ENCODE assay signal across 8 mouse cellular contexts in genomic region chr2:25256443-25257109, GRCm38 (mm10). TPM values are rescaled to one million over a fixed set of nuclear protein-coding genes. Genes with fewer than 3 reads are reported as not detected.
A peak's percentile ranks its signal among the peaks of the same experiment; 100 is the strongest.
DNase-seq lines count a peak whose midpoint lies in the region; ATAC-seq and TF ChIP-seq lines count a peak whose summit lies in the region.
"Not testable (repeated sequence)": the region's sequence is repeated elsewhere in the genome, so short reads cannot be mapped to it uniquely, and the experiment has no call there.

No protein-coding gene starts in this region.

- H3K9ac ChIP-seq in embryonic facial prominence, embryonic 14.5 days (ENCODE audit: low read depth, low read length), result peak overlapping the region; percentile 77; the same call in 1 of the 2 replicates
- H3K9ac ChIP-seq in heart, embryonic 15.5 days, result peak overlapping the region; percentile 81
- H3K9ac ChIP-seq in kidney, embryonic 14.5 days (ENCODE audit: low read depth, low read length), result peak overlapping the region; percentile 73; the same call in 1 of the 2 replicates
- H3K9ac ChIP-seq in liver, embryonic 14.5 days (replicated peaks), result peak overlapping the region; percentile 82; the same call in 1 of the 2 replicates
- H3K9ac ChIP-seq in midbrain, embryonic 13.5 days (replicated peaks), result peak overlapping the region; percentile 90
- H3K9ac ChIP-seq in stomach, embryonic 14.5 days (replicated peaks; ENCODE audit: low read depth, low read length), result not testable (repeated sequence)

- H3K4me3 ChIP-seq in bone marrow, adult 2 months (replicated peaks; ENCODE audit: control insufficient read depth, low read depth, low read length), result peak overlapping the region; percentile 4
- peak overlapping the region; percentile 78 for H3K4me3 ChIP-seq in embryonic facial prominence, embryonic 14.5 days (ENCODE audit: low read depth, low read length)
- peak overlapping the region; percentile 81 for H3K4me3 ChIP-seq in heart, embryonic 15.5 days
- peak overlapping the region; percentile 87 for H3K4me3 ChIP-seq in kidney, embryonic 14.5 days (ENCODE audit: low read length)
- peak overlapping the region; percentile 81 to 92 for H3K4me3 ChIP-seq in liver, embryonic 14.5 days (ENCODE audit: insufficient read depth in 1 of 2, low read depth in 2 of 2, low read length in 2 of 2)
- peak overlapping the region; percentile 99 for H3K4me3 ChIP-seq in midbrain, embryonic 13.5 days (replicated peaks)
- peak overlapping the region; percentile 98 for H3K4me3 ChIP-seq in stomach, embryonic 14.5 days (ENCODE audit: low read depth, low read length)

- H3K9me3 ChIP-seq in embryonic facial prominence, embryonic 14.5 days (ENCODE audit: control insufficient read depth, low read length); heart, embryonic 15.5 days (replicated peaks); kidney, embryonic 14.5 days (ENCODE audit: control insufficient read depth, low read length); liver, embryonic 14.5 days (ENCODE audit: control insufficient read depth, low read length); midbrain, embryonic 13.5 days; stomach, embryonic 14.5 days (ENCODE audit: control insufficient read depth, low read depth, low read length): not testable (repeated sequence)

- H3K4me1 ChIP-seq in bone marrow, adult 2 months (ENCODE audit: control insufficient read depth, insufficient read depth, low read length); embryonic facial prominence, embryonic 14.5 days (ENCODE audit: control insufficient read depth, insufficient read depth, low read length): not testable (repeated sequence)
- H3K4me1 ChIP-seq in heart, embryonic 15.5 days (replicated peaks), result peaks cover 16% of the 10 kb centered on the region
- peaks cover 12% of the 10 kb centered on the region for H3K4me1 ChIP-seq in kidney, embryonic 14.5 days (ENCODE audit: control insufficient read depth, insufficient read depth, low read length)
- peaks cover 6 to 10% of the 10 kb centered on the region in 2 experiments for H3K4me1 ChIP-seq in liver, embryonic 14.5 days (replicated peaks; ENCODE audit: control insufficient read depth in 2 of 2, insufficient read depth in 2 of 2, low read length in 1 of 2)
- H3K4me1 ChIP-seq in midbrain, embryonic 13.5 days (replicated peaks), result peaks cover 26% of the 10 kb centered on the region
- peaks cover 11% of the 10 kb centered on the region for H3K4me1 ChIP-seq in stomach, embryonic 14.5 days (ENCODE audit: control insufficient read depth, insufficient read depth, low read length)

- 21% methylated on average over 12 of the region's 12 CpGs for WGBS in bone marrow, adult 2 months
- WGBS in embryonic facial prominence, embryonic 14.5 days, result 56% methylated on average over 10 of the region's 12 CpGs
- 56% methylated on average over 12 of the region's 12 CpGs for WGBS in heart, embryonic 15.5 days
- 61% methylated on average over 10 of the region's 12 CpGs for WGBS in kidney, embryonic 14.5 days
- WGBS in liver, embryonic 14.5 days (ENCODE audit: insufficient replicate concordance), result 27% methylated on average over 10 of the region's 12 CpGs
- 63% methylated on average over 12 of the region's 12 CpGs for WGBS in midbrain, embryonic 13.5 days
- WGBS in stomach, embryonic 14.5 days, result 53% methylated on average over 11 of the region's 12 CpGs

- H3K27ac ChIP-seq in bone marrow, adult 2 months (ENCODE audit: control insufficient read depth, insufficient read depth, low read depth, low read length, poor library complexity); embryonic facial prominence, embryonic 14.5 days (replicated peaks; ENCODE audit: low read depth, low read length); heart, embryonic 15.5 days; kidney, embryonic 14.5 days (ENCODE audit: low read depth, low read length); liver, embryonic 14.5 days; midbrain, embryonic 13.5 days; stomach, embryonic 14.5 days (ENCODE audit: low read length): not testable (repeated sequence)

- peak; percentile 80 to 83 for DNase-seq in B cell, adult 2 months
- not testable (repeated sequence) for DNase-seq in embryonic facial prominence, embryonic 14.5 days (ENCODE audit: low spot score)
- peak; percentile 41 to 64 (median 55) for DNase-seq in liver, embryonic 14.5 days (ENCODE audit: low read depth in 3 of 3, low spot score in 3 of 3)

- H3K36me3 ChIP-seq in embryonic facial prominence, embryonic 14.5 days (ENCODE audit: control insufficient read depth, insufficient read depth, low read length); kidney, embryonic 14.5 days (ENCODE audit: control insufficient read depth, insufficient read depth, low read length); liver, embryonic 14.5 days (replicated peaks; ENCODE audit: control insufficient read depth, insufficient read depth, low read depth); stomach, embryonic 14.5 days (ENCODE audit: control insufficient read depth, insufficient read depth, low read length): not testable (repeated sequence)
- peaks cover 10% of the 10 kb centered on the region for H3K36me3 ChIP-seq in heart, embryonic 15.5 days
- peaks cover 18% of the 10 kb centered on the region for H3K36me3 ChIP-seq in midbrain, embryonic 13.5 days

- not testable (repeated sequence) for TF ChIP-seq EP300 in liver, embryonic 14.5 days (IDR thresholded peaks at IDR 0.05; ENCODE audit: low read depth)

- not testable (repeated sequence) for ATAC-seq in embryonic facial prominence, embryonic 14.5 days (ENCODE audit: low read depth); heart, embryonic 15.5 days (replicated peaks; ENCODE audit: insufficient number of reproducible peaks, insufficient read depth, low FRiP score, low read depth); kidney, embryonic 14.5 days (ENCODE audit: low FRiP score, low TSS enrichment); liver, embryonic 14.5 days (ENCODE audit: insufficient read depth); midbrain, embryonic 13.5 days; stomach, embryonic 14.5 days (ENCODE audit: insufficient number of reproducible peaks, insufficient read depth, low FRiP score, low read depth)

- peak overlapping the region; percentile 90 for H3K4me2 ChIP-seq in embryonic facial prominence, embryonic 14.5 days (ENCODE audit: low read depth, low read length)
- H3K4me2 ChIP-seq in heart, embryonic 15.5 days, result peak overlapping the region; percentile 91
- H3K4me2 ChIP-seq in kidney, embryonic 14.5 days (replicated peaks; ENCODE audit: low read depth, low read length), result peak overlapping the region; percentile 95
- H3K4me2 ChIP-seq in liver, embryonic 14.5 days (ENCODE audit: low read depth), result peak overlapping the region; percentile 87
- H3K4me2 ChIP-seq in midbrain, embryonic 13.5 days (replicated peaks), result peak overlapping the region; percentile 91
- peak overlapping the region; percentile 97 for H3K4me2 ChIP-seq in stomach, embryonic 14.5 days (replicated peaks; ENCODE audit: low read depth, low read length)

- H3K27me3 ChIP-seq in embryonic facial prominence, embryonic 14.5 days (replicated peaks; ENCODE audit: control insufficient read depth, insufficient read depth, low read length); heart, embryonic 15.5 days; kidney, embryonic 14.5 days (ENCODE audit: control insufficient read depth, insufficient read depth, low read length); liver, embryonic 14.5 days (ENCODE audit: control insufficient read depth, insufficient read depth, low read length); midbrain, embryonic 13.5 days; stomach, embryonic 14.5 days (ENCODE audit: control insufficient read depth, insufficient read depth, low read length): not testable (repeated sequence)

- TF ChIP-seq CTCF in bone marrow, adult 2 months (IDR thresholded peaks at IDR 0.05; ENCODE audit: control insufficient read depth, insufficient read depth, low read length), result 0 out of 2 replicates have a peak, but pooled peaks have one; percentile 27
- TF ChIP-seq CTCF in liver, embryonic 14.5 days (IDR thresholded peaks at IDR 0.05; ENCODE audit: low read depth), result peak; percentile 58

- TF ChIP-seq POLR2A in bone marrow, adult 2 months (IDR thresholded peaks at IDR 0.05; ENCODE audit: borderline replicate concordance, control insufficient read depth, low read depth, low read length), result not testable (repeated sequence)

RNA-seq across cellular contexts. Expression of gene Tmem203, which starts 1.3 kb away (rescaled TPM):
- 5.0 and 15.6 TPM in 2 replicates for polyA plus RNA-seq in bone marrow, adult 2 months (2011; ENCODE audit: insufficient read depth, insufficient read length, low replicate concordance, missing spikeins)
- 16.1 and 16.6 TPM in 2 replicates for polyA plus RNA-seq in embryonic facial prominence, embryonic 14.5 days (2014; fragmentation: Nextera tagmentation; extraction: Ambion mirVana)
- polyA plus RNA-seq in heart, embryonic 15.5 days (2015; fragmentation: Nextera tagmentation; extraction: Ambion mirVana), result 17.6 and 18.2 TPM in 2 replicates
- 17.0 and 25.4 TPM in 2 replicates for polyA plus RNA-seq in kidney, embryonic 14.5 days (2014; fragmentation: Nextera tagmentation; extraction: Ambion mirVana)
- 8.8 and 12.4 TPM in 2 replicates for polyA plus RNA-seq in liver, embryonic 14.5 days (2012; rRNA removed)
- 8.8 and 9.4 TPM in 2 replicates for polyA plus RNA-seq in liver, embryonic 14.5 days (2014; fragmentation: Nextera tagmentation; extraction: Ambion mirVana)
- polyA plus RNA-seq in midbrain, embryonic 13.5 days (2015; fragmentation: Nextera tagmentation; extraction: Ambion mirVana), result 18.6 and 19.6 TPM in 2 replicates
- polyA plus RNA-seq in stomach, embryonic 14.5 days (2014; fragmentation: Nextera tagmentation; extraction: Ambion mirVana), result 14.7 and 16.8 TPM in 2 replicates

RNA-seq across cellular contexts. Expression of gene Tprn, which starts 5.8 kb away (rescaled TPM):
- 1.4 and 17.5 TPM in 2 replicates for polyA plus RNA-seq in bone marrow, adult 2 months (2011; ENCODE audit: insufficient read depth, insufficient read length, low replicate concordance, missing spikeins)
- 4.6 and 5.1 TPM in 2 replicates for polyA plus RNA-seq in embryonic facial prominence, embryonic 14.5 days (2014; fragmentation: Nextera tagmentation; extraction: Ambion mirVana)
- polyA plus RNA-seq in heart, embryonic 15.5 days (2015; fragmentation: Nextera tagmentation; extraction: Ambion mirVana), result 3.6 and 5.2 TPM in 2 replicates
- 5.8 and 7.3 TPM in 2 replicates for polyA plus RNA-seq in kidney, embryonic 14.5 days (2014; fragmentation: Nextera tagmentation; extraction: Ambion mirVana)
- polyA plus RNA-seq in liver, embryonic 14.5 days (2012; rRNA removed), result 1.6 and 2.6 TPM in 2 replicates
- polyA plus RNA-seq in liver, embryonic 14.5 days (2014; fragmentation: Nextera tagmentation; extraction: Ambion mirVana), result 2.4 and 3.2 TPM in 2 replicates
- polyA plus RNA-seq in midbrain, embryonic 13.5 days (2015; fragmentation: Nextera tagmentation; extraction: Ambion mirVana), result 11.4 and 13.3 TPM in 2 replicates
- polyA plus RNA-seq in stomach, embryonic 14.5 days (2014; fragmentation: Nextera tagmentation; extraction: Ambion mirVana), result 6.2 and 8.5 TPM in 2 replicates

RNA-seq across cellular contexts. Expression of gene AL732309.1, which starts 9.9 kb away (rescaled TPM):
- polyA plus RNA-seq in bone marrow, adult 2 months (2011; ENCODE audit: insufficient read depth, insufficient read length, low replicate concordance, missing spikeins), result 9.9 and 22.3 TPM in 2 replicates
- polyA plus RNA-seq in embryonic facial prominence, embryonic 14.5 days (2014; fragmentation: Nextera tagmentation; extraction: Ambion mirVana), result 4.5 and 6.1 TPM in 2 replicates
- polyA plus RNA-seq in heart, embryonic 15.5 days (2015; fragmentation: Nextera tagmentation; extraction: Ambion mirVana), result 2.3 and 3.3 TPM in 2 replicates
- polyA plus RNA-seq in kidney, embryonic 14.5 days (2014; fragmentation: Nextera tagmentation; extraction: Ambion mirVana), result 3.6 and 4.7 TPM in 2 replicates
- 5.4 and 5.6 TPM in 2 replicates for polyA plus RNA-seq in liver, embryonic 14.5 days (2012; rRNA removed)
- polyA plus RNA-seq in liver, embryonic 14.5 days (2014; fragmentation: Nextera tagmentation; extraction: Ambion mirVana), result 1.4 and 1.9 TPM in 2 replicates
- polyA plus RNA-seq in midbrain, embryonic 13.5 days (2015; fragmentation: Nextera tagmentation; extraction: Ambion mirVana), result 4.9 and 5.1 TPM in 2 replicates
- polyA plus RNA-seq in stomach, embryonic 14.5 days (2014; fragmentation: Nextera tagmentation; extraction: Ambion mirVana), result 5.9 and 8.5 TPM in 2 replicates

RNA-seq across cellular contexts. Expression of gene Cysrt1, which starts 14.3 kb away (rescaled TPM):
- not detected in 2 replicates for polyA plus RNA-seq in bone marrow, adult 2 months (2011; ENCODE audit: insufficient read depth, insufficient read length, low replicate concordance, missing spikeins)
- polyA plus RNA-seq in embryonic facial prominence, embryonic 14.5 days (2014; fragmentation: Nextera tagmentation; extraction: Ambion mirVana), result 3.2 and 10.2 TPM in 2 replicates
- polyA plus RNA-seq in heart, embryonic 15.5 days (2015; fragmentation: Nextera tagmentation; extraction: Ambion mirVana), result 0.30 TPM in 2 replicates
- not detected in 2 replicates for polyA plus RNA-seq in kidney, embryonic 14.5 days (2014; fragmentation: Nextera tagmentation; extraction: Ambion mirVana)
- polyA plus RNA-seq in liver, embryonic 14.5 days (2012; rRNA removed), result not detected in 2 replicates
- polyA plus RNA-seq in liver, embryonic 14.5 days (2014; fragmentation: Nextera tagmentation; extraction: Ambion mirVana), result not detected in 2 replicates
- polyA plus RNA-seq in midbrain, embryonic 13.5 days (2015; fragmentation: Nextera tagmentation; extraction: Ambion mirVana), result not detected in 2 replicates
- 0.49 and 1.0 TPM in 2 replicates for polyA plus RNA-seq in stomach, embryonic 14.5 days (2014; fragmentation: Nextera tagmentation; extraction: Ambion mirVana)

RNA-seq across cellular contexts. Expression of gene Rnf208, which starts 14.5 kb away (rescaled TPM):
- 3.1 and 4.2 TPM in 2 replicates for polyA plus RNA-seq in bone marrow, adult 2 months (2011; ENCODE audit: insufficient read depth, insufficient read length, low replicate concordance, missing spikeins)
- polyA plus RNA-seq in embryonic facial prominence, embryonic 14.5 days (2014; fragmentation: Nextera tagmentation; extraction: Ambion mirVana), result 11.8 and 16.3 TPM in 2 replicates
- 4.3 and 6.0 TPM in 2 replicates for polyA plus RNA-seq in heart, embryonic 15.5 days (2015; fragmentation: Nextera tagmentation; extraction: Ambion mirVana)
- 19.8 and 21.2 TPM in 2 replicates for polyA plus RNA-seq in kidney, embryonic 14.5 days (2014; fragmentation: Nextera tagmentation; extraction: Ambion mirVana)
- 0.93 and 1.3 TPM in 2 replicates for polyA plus RNA-seq in liver, embryonic 14.5 days (2012; rRNA removed)
- polyA plus RNA-seq in liver, embryonic 14.5 days (2014; fragmentation: Nextera tagmentation; extraction: Ambion mirVana), result 0.09 and 0.16 TPM in 2 replicates
- polyA plus RNA-seq in midbrain, embryonic 13.5 days (2015; fragmentation: Nextera tagmentation; extraction: Ambion mirVana), result 64.5 and 73.2 TPM in 2 replicates
- polyA plus RNA-seq in stomach, embryonic 14.5 days (2014; fragmentation: Nextera tagmentation; extraction: Ambion mirVana), result 10.9 and 11.9 TPM in 2 replicates

Comparison
In these comparisons a context has a peak if more than half of its experiments do, and no peak if none do; other contexts are left out.
1. H3K4me3 ChIP-seq: peak in every context shown above with its lines; median percentile 99 in midbrain, embryonic 13.5 days; 98 in stomach, embryonic 14.5 days; 87 in kidney, embryonic 14.5 days; 86 in liver, embryonic 14.5 days; 81 in heart, embryonic 15.5 days; 78 in embryonic facial prominence, embryonic 14.5 days; 4 in bone marrow, adult 2 months.